Mouse (Mus musculus) lung, adult 10 weeks (tissue): ENCODE data around the gene Olfr140. TPM values are rescaled to one million over a fixed set of nuclear protein-coding genes. Genes with fewer than 3 reads are reported as not detected.

Experiments
- polyA plus RNA-seq: library from polyadenylated mRNA; stranded (reverse); fragments of 350-450 nt; fragmentation: Illumina TruSeq; extraction: RNeasy Lipid Tissue Mini Kit (QIAGEN cat#74804); gene quantifications from one replicate; pipeline ENCODE4 v1.2.3, GENCODE M21; 2014; ENCODE audit warnings: low read depth, low replicate concordance; ENCODE audit not compliant: insufficient read depth

Olfr140 gene
- polyA plus RNA-seq, result not detected

DNA sequence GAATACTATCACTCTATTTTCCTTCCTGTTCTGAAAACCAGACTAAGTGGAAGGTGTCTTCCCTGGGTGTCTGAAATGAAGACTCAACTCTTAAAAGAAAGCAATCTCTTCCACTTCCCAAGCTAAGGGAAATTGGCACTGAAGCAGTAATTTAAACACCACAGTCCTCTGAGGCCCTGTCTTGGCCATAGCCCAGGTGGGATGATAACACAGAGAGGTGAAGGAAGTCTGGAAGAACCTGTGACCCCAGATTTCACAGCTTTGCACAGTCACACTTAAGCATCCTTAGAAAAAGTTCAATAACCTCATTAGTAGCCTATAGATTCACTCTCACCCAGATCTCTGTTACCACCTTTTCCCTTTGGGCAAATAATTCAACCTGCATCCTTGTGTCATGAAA lies at the start of gene Olfr140:
Gene Olfr140, minus strand, starts transcription at position 101 of the 400 bp plus-strand sequence.

GRCm38 (mm10) chr2:90035037-90035436 lies 28.4 kb downstream of the Olfr140 start, which contains the start of gene Olfr1265:
Gene Olfr1265 (plus strand): TSS chr2:90035337.

GRCm38 (mm10) chr2:90025477-90025876 lies 37.9 kb downstream of the Olfr140 start, which contains the start of gene Olfr1264:
Gene Olfr1264 (minus strand): TSS chr2:90025577.

GRCm38 (mm10) chr2:90011831-90012230 lies 51.6 kb downstream of the Olfr140 start, which contains the start of gene Olfr1263:
Gene Olfr1263 (plus strand): TSS chr2:90012131.

DNA sequence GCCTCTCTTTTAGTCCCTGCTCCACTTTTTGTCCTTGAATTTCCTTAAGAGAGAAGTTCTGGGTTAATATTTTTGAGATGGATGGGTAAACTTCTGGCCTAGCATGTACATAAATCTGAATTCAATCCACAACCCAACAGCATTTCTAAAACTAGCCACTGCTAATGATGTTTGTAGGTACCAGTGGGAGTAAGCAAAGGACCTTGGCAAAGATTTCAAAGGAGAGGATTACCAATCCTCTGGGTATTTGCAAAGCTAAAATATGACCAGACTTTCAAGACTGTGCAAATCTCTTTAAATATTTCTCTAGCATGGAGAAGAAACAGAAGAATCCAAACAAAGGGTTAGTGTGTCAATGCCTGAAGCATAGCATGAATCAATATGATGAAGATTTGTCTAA lies 63.5 kb downstream of the Olfr140 start, which contains the start of gene Olfr1262:
Gene Olfr1262, plus strand, starts transcription at position 301 of the 400 bp plus-strand sequence.

Other genes starting within 250 kb of the Olfr140 start
- not detected for gene Olfr1256, start 222.0 kb downstream of the Olfr140 start, polyA plus RNA-seq
- not detected for gene Olfr48, start 215.4 kb downstream of the Olfr140 start, polyA plus RNA-seq
- gene Olfr1257, start 185.2 kb downstream of the Olfr140 start, polyA plus RNA-seq, result not detected
- gene Olfr1258, start 136.3 kb downstream of the Olfr140 start, polyA plus RNA-seq, result not detected
- gene Olfr1259, start 114.9 kb downstream of the Olfr140 start, polyA plus RNA-seq, result not detected
- not detected for gene Olfr1260, start 89.3 kb downstream of the Olfr140 start, polyA plus RNA-seq
- not detected for gene Olfr1261, start 72.4 kb downstream of the Olfr140 start, polyA plus RNA-seq
- gene Olfr1262, start 63.4 kb downstream of the Olfr140 start, polyA plus RNA-seq, result not detected
- gene Olfr1263, start 51.5 kb downstream of the Olfr140 start, polyA plus RNA-seq, result not detected
- not detected for gene Olfr1264, start 38.0 kb downstream of the Olfr140 start, polyA plus RNA-seq
- not detected for gene Olfr1265, start 28.3 kb downstream of the Olfr140 start, polyA plus RNA-seq
- gene Olfr1269, start 57.8 kb upstream of the Olfr140 start, polyA plus RNA-seq, result not detected
- not detected for gene Olfr32, start 78.7 kb upstream of the Olfr140 start, polyA plus RNA-seq
- gene Olfr1270, start 89.5 kb upstream of the Olfr140 start, polyA plus RNA-seq, result not detected
- gene Olfr1506, start 160.9 kb upstream of the Olfr140 start, polyA plus RNA-seq, result not detected
- gene Olfr142, start 194.0 kb upstream of the Olfr140 start, polyA plus RNA-seq, result not detected
- gene Olfr1271, start 207.4 kb upstream of the Olfr140 start, polyA plus RNA-seq, result not detected
- gene Olfr1272, start 229.2 kb upstream of the Olfr140 start, polyA plus RNA-seq, result not detected